Mouse (Mus musculus): Measurements from ENCODE around the gene Acsl6. TPM values are rescaled to one million over a fixed set of nuclear protein-coding genes. Genes with fewer than 3 reads are reported as not detected.
"Not testable (repeated sequence)": the region's sequence is repeated elsewhere in the genome, so short reads cannot be mapped to it uniquely, and the experiment has no call there.

The Acsl6 gene
- total RNA-seq, 1 experiment from 2014 or later, result 3.9 TPM

DNA sequence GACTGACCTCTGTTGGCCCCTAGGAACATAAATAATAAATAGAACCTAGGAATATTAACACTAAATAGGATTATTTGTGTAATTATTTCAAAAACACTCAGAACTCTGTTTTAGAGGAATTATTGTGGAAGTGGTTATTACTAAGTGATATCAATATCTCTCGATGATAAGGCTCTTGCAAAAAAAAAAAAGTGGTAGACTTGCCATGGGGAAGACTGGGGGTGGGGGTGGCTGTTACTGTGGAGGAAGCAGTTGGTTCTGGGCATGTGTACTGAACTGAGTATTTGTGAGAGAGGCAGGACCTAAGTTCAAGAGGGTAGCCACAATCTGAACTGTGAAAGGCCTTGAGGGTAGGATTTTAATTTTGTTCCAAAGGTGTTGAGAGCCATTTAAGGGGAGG is 93.1 kb downstream of the Acsl6 start:
- DNase-seq, result no peak

DNA sequence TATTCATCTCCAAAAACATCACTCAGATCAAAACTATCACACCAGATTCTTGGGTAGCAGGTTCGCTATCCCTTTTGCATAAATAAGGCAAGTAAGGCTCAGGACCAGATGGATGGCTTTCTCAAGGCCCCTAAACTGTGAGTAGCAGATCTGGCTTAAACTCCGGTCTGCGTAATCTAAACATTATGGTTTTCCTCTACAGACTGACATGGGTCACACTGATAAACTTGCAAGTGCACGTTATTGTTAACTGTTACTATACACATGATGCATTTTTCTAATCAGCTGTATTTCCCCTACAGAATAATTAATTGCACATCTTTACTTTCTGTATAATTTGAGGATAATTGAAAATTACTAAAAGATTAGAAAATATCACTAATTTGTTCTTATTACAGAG is 94.5 kb downstream of the Acsl6 start:
- DNase-seq, result no peak

DNA sequence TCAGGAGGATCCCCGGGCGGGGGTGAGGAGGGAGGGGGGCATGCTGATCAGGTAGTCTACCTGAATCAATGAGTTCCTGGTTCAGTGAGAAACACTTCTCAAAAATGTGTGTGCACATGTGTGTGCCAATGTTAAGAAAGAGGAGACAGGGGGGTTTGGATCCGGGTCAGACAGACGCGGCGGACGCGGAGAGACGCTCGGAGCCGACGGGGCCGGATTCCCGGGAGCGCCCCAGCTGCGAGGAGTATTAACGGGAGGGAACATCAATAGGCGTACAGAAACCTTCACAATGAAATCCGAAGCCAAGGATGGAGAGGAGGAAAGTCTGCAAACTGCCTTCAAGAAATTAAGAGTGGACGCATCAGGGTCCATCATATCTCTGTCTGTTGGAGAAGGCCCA is 97.2 kb downstream of the Acsl6 start:
- not testable (repeated sequence) for DNase-seq

DNA sequence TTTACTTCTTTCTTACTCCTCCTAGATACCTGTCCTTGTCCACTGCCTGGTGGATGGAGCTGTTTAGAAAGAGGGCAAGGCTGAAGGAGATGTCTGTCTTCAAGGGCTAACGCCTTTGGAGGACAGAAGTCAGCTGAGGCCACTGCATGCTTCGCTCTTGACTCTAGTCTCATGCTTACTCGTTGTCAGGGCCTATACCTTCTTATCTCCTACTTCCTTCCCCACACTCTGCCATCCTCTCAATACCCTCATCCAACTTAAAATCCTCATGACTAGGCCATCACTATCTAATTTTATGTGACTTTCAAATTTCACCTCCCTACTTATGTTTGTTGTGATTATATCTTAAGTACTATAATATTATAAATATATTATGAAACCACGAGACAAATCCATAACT is 101.3 kb downstream of the Acsl6 start:
- no peak for DNase-seq

DNA sequence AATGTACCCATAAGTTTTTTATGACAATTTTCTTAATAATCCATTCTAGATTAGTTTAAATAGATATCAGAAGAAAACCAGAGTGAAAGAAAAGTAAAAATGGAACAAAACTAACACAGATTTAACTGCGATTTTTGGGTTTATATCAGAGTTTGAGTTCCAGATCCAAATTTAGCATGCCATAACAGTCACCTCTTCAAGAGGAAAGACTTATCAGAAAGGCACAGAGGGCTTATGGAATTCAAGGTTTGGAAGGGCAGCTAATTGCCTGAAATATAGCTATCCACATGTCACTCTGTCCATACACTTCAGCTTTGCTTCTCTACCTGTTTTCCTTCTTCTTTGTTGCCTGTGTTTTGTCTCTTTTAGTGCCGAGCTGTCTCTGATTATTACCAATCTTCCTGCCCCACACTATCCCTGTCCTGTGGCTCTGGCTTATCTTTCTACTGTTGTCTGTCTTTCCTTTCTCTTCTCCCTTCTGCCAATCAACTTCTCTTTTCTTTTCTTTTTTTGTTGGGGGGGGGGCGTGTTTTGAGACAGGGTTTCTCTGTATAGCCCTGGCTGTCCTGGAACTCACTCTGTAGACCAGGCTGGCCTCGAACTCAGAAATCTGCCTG is 103.4 kb downstream of the Acsl6 start:
- no peak for DNase-seq

DNA sequence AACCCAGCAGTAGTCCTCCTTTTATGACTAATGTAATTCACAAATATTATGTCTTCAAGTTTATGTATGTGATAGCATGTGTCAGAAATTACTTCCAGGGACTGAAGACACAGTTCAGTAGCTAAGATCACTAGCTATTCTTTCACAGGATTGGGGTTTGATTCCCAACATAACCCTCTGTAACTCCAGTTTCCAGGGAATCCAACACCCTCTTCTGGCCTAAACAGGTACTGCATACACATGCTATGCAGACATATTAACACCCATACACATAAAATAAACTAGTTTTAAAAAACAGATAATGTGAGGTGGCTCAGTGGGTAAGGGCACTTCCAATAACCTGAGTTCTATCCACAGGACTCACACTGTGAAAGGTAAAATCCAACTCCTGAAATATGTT is 107.0 kb downstream of the Acsl6 start:
- DNase-seq, result no peak

DNA sequence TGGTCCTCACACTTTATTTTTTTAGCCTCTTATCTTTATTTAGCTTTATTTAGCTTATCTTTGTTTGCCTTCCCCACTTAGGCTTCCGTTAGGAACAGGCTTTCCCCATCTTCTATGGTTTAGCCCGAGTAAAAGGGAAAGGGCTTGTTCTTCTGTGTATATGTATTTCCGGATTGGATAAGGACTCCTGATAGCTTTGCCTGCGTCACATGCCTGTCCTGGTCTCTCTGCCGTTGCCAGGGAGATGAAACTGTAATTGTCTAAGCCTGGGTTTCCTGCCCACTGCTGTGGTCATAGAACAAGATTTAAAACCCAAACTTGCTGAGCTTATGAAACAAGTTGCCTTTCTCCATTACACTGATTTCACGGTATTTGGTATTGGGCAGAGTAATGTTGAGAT is 109.4 kb downstream of the Acsl6 start:
- no peak for DNase-seq

Other genes with a start within 250 kb of the Acsl6 start
- gene Pdlim4, start 234.8 kb upstream of the Acsl6 start, total RNA-seq (2021), result 20.6 and 37.9 TPM in 2 replicates
- 30.0 and 36.7 TPM in 2 replicates for gene P4ha2, start 203.7 kb upstream of the Acsl6 start, total RNA-seq (2021)
- not detected in 2 replicates for gene Csf2, start 54.1 kb upstream of the Acsl6 start, total RNA-seq (2021)
- gene Il3, start 36.5 kb upstream of the Acsl6 start, total RNA-seq (2021), result not detected in 2 replicates
- not detected in 2 replicates for gene Meikin, start 66.9 kb downstream of the Acsl6 start, total RNA-seq (2021)
- gene Fnip1, start 134.4 kb downstream of the Acsl6 start, total RNA-seq (2021), result 27.6 and 27.7 TPM in 2 replicates
- gene Rapgef6, start 219.0 kb downstream of the Acsl6 start, total RNA-seq (2021), result 22.7 and 28.8 TPM in 2 replicates

Measured in adrenal gland, postnatal 25 days (tissue).